Mouse (Mus musculus) ZHBTc4 (cell line): Measurements from ENCODE around the gene Sik2.
A peak's percentile ranks its signal among the peaks of the same experiment; 100 is the strongest.

Experiments used
- DNase-seq: peaks from one replicate; pipeline ENCODE4 v3.0.0-alpha.2; 2011; ENCODE audit warnings: low read depth, low spot score

The Sik2 gene

GRCm38 (mm10) chr9:50868182-50868581 lies 140.7 kb downstream of the Sik2 start:
- no peak for DNase-seq

- no peak for DNase-seq
Measured at GRCm38 (mm10) chr9:50867015-50867414, 141.9 kb downstream of the Sik2 start.

GRCm38 (mm10) chr9:50865803-50866202 lies 143.1 kb downstream of the Sik2 start:
- no peak for DNase-seq

GRCm38 (mm10) chr9:50864877-50865276 lies 144.0 kb downstream of the Sik2 start:
- no peak for DNase-seq

GRCm38 (mm10) chr9:50863824-50864223 lies 145.0 kb downstream of the Sik2 start:
- DNase-seq = no peak

GRCm38 (mm10) chr9:50861119-50861839 lies 147.6 kb downstream of the Sik2 start:
- DNase-seq = no peak

GRCm38 (mm10) chr9:50858681-50859080 lies 150.2 kb downstream of the Sik2 start:
- no peak for DNase-seq

- DNase-seq = no peak
Measured at GRCm38 (mm10) chr9:50857082-50857641, 151.7 kb downstream of the Sik2 start.

GRCm38 (mm10) chr9:50856341-50857081 lies 152.4 kb downstream of the Sik2 start:
- peak; percentile 96 for DNase-seq

- no peak for DNase-seq
Measured at GRCm38 (mm10) chr9:50855780-50856179, 153.1 kb downstream of the Sik2 start.

GRCm38 (mm10) chr9:50855133-50855766 lies 153.6 kb downstream of the Sik2 start:
- no peak for DNase-seq

GRCm38 (mm10) chr9:50854376-50854775 lies 154.5 kb downstream of the Sik2 start:
- no peak for DNase-seq

GRCm38 (mm10) chr9:50852634-50853349 lies 156.1 kb downstream of the Sik2 start:
- DNase-seq = peak; percentile 21

GRCm38 (mm10) chr9:50850713-50851112 lies 158.2 kb downstream of the Sik2 start:
- no peak for DNase-seq

GRCm38 (mm10) chr9:50850271-50850670 lies 158.6 kb downstream of the Sik2 start:
- no peak for DNase-seq

GRCm38 (mm10) chr9:50849755-50850154 lies 159.1 kb downstream of the Sik2 start:
- no peak for DNase-seq

GRCm38 (mm10) chr9:50849249-50849648 lies 159.6 kb downstream of the Sik2 start:
- DNase-seq = peak; percentile 88

GRCm38 (mm10) chr9:50848821-50849220 lies 160.1 kb downstream of the Sik2 start:
- no peak for DNase-seq

- no peak for DNase-seq
Measured at GRCm38 (mm10) chr9:50847606-50848368, 161.1 kb downstream of the Sik2 start.

GRCm38 (mm10) chr9:50847133-50847532 lies 161.7 kb downstream of the Sik2 start:
- DNase-seq = no peak

- peak; percentile 19 for DNase-seq
Measured at GRCm38 (mm10) chr9:50845547-50845946, 163.3 kb downstream of the Sik2 start.
